In genomic region chr8:104631975-104632374, GRCm38 (mm10) we compare ENCODE assay signal across 8 mouse cellular contexts. TPM values are rescaled to one million over a fixed set of nuclear protein-coding genes. Genes with fewer than 3 reads are reported as not detected.
A peak's percentile ranks its signal among the peaks of the same experiment; 100 is the strongest.
DNase-seq lines count a peak whose midpoint lies in the region; ATAC-seq and TF ChIP-seq lines count a peak whose summit lies in the region.

No protein-coding gene starts in this region.

- peak overlapping the region; percentile 78 for H3K27ac ChIP-seq in gastrocnemius, adult 2 months
- peak overlapping the region; percentile 45 for H3K27ac ChIP-seq in spleen, adult 2 months (ENCODE audit: insufficient read depth, low read length)

- H3K4me1 ChIP-seq in spleen, adult 2 months (ENCODE audit: control insufficient read depth, insufficient read depth, insufficient read length): peaks cover 14% of the 10 kb centered on the region

- TF ChIP-seq CTCF in gastrocnemius, adult 2 months (IDR thresholded peaks at IDR 0.05): no peak
- TF ChIP-seq CTCF in spleen, adult 2 months (IDR thresholded peaks at IDR 0.05; ENCODE audit: extremely low read depth, insufficient read depth, insufficient read length, insufficient replicate concordance): no peak

- H3K4me3 ChIP-seq in gastrocnemius, adult 2 months: peak overlapping the region; percentile 71
- 0 out of 2 replicates have a peak overlapping the region, but pooled peaks have one; percentile 50 for H3K4me3 ChIP-seq in spleen, adult 2 months (ENCODE audit: extremely low read depth, insufficient read depth, insufficient read length)

- intact Hi-C loops in gastrocnemius, adult 2 months (cut with DNase I): no loop called here
- intact Hi-C loops in gastrocnemius, postnatal 14 days (cut with DNase I; ENCODE audit: low total_unique reads): no loop called here

- ATAC-seq in neutrophil, adult 5-6 weeks (ENCODE audit: extremely low read depth, insufficient number of reproducible peaks, low FRiP score, poor library complexity, severe bottlenecking): peak; percentile 7; the same call in 1 of the 2 replicates

- peak; percentile 27 for DNase-seq in gastrocnemius, adult 2 months
- DNase-seq in gastrocnemius, postnatal 14 days: no peak
- DNase-seq in spleen, adult 2 months (ENCODE audit: low read depth in 1 of 2, low spot score in 2 of 2): peak in 1 of 2 experiments; percentile 5
- DNase-seq in spleen, adult 12 weeks (ENCODE audit: low spot score): no peak
- DNase-seq in heart, postnatal 4 days: peak; percentile 25
- DNase-seq in c-Kit-positive CD71-positive TER-119-positive erythroid progenitor cells, embryonic 14.5 days (ENCODE audit: low spot score): no peak
- no peak for DNase-seq in cerebellum, postnatal 14 days

- H3K36me3 ChIP-seq in spleen, adult 2 months (ENCODE audit: control insufficient read depth, insufficient read depth, low read length): peaks cover 3% of the 10 kb centered on the region

- TF ChIP-seq POLR2A in spleen, adult 2 months (IDR thresholded peaks at IDR 0.05; ENCODE audit: low read depth, low read length): no peak

- 8% methylated on average over 5 of the region's 5 CpGs for WGBS in spleen, adult 2 months

- H3K27me3 ChIP-seq in spleen, adult 2 months (ENCODE audit: control insufficient read depth, insufficient read depth, low read length): no peaks in the 10 kb centered on the region

RNA-seq across cellular contexts. Expression of gene Rrad, which starts 0.8 kb away (rescaled TPM):
- total RNA-seq in gastrocnemius, adult 2 months (2021): 1 to 10 TPM; 2.8 to 3.1 TPM
- 10 to 100 TPM in 1 of 2 experiments, 1 to 10 TPM in 1; 3.7 to 15.5 TPM for total RNA-seq in gastrocnemius, postnatal 14 days (2021)
- 13.1 and 17.2 TPM in 2 replicates for polyA plus RNA-seq in spleen, adult 2 months (2012; rRNA removed)
- total RNA-seq in heart, postnatal 4 days (2021): 100 to 1,000 TPM; 193 to 274 TPM
- total RNA-seq in neutrophil, adult 5-6 weeks (2017): 13.0 and 20.0 TPM in 2 replicates

RNA-seq across cellular contexts. Expression of gene Cdh16, which starts 7.8 kb away (rescaled TPM):
- total RNA-seq in gastrocnemius, adult 2 months (2021): not detected
- total RNA-seq in gastrocnemius, postnatal 14 days (2021): not detected
- polyA plus RNA-seq in spleen, adult 2 months (2012; rRNA removed): 0.29 TPM in 1 of 2 replicates, not detected in the other
- 1 to 10 TPM; 2.8 to 4.6 TPM for total RNA-seq in heart, postnatal 4 days (2021)
- total RNA-seq in neutrophil, adult 5-6 weeks (2017): 2.0 TPM in 1 of 2 replicates, not detected in the other

RNA-seq across cellular contexts. Expression of gene Ciao2b, which starts 9.8 kb away (rescaled TPM):
- 10 to 100 TPM; 33.8 to 42.3 TPM for total RNA-seq in gastrocnemius, adult 2 months (2021)
- total RNA-seq in gastrocnemius, postnatal 14 days (2021): 10 to 100 TPM; 27.1 to 32.0 TPM
- 35.7 and 37.5 TPM in 2 replicates for polyA plus RNA-seq in spleen, adult 2 months (2012; rRNA removed)
- 10 to 100 TPM; 82.2 to 85.4 TPM for total RNA-seq in heart, postnatal 4 days (2021)
- total RNA-seq in neutrophil, adult 5-6 weeks (2017): 21.1 and 22.6 TPM in 2 replicates

RNA-seq across cellular contexts. Expression of gene Pdp2, which starts 40.7 kb away (rescaled TPM):
- total RNA-seq in gastrocnemius, adult 2 months (2021): 1 to 10 TPM; 4.0 to 4.6 TPM
- 1 to 10 TPM; 3.9 to 4.7 TPM for total RNA-seq in gastrocnemius, postnatal 14 days (2021)
- 2.4 and 2.9 TPM in 2 replicates for polyA plus RNA-seq in spleen, adult 2 months (2012; rRNA removed)
- total RNA-seq in heart, postnatal 4 days (2021): 1 to 10 TPM; 5.0 to 5.4 TPM
- 6.0 and 6.5 TPM in 2 replicates for total RNA-seq in neutrophil, adult 5-6 weeks (2017)

Comparison
In these comparisons a context has a peak if more than half of its experiments do, and no peak if none do; other contexts are left out.
1. DNase-seq: peak in gastrocnemius, adult 2 months (single experiment) and heart, postnatal 4 days (single experiment); none in gastrocnemius, postnatal 14 days (single experiment), spleen, adult 12 weeks (single experiment), c-Kit-positive CD71-positive TER-119-positive erythroid progenitor cells, embryonic 14.5 days (single experiment) and cerebellum, postnatal 14 days (0 of 2).